Mouse (Mus musculus) limb, embryonic 14.5 days (tissue): ENCODE measurements at regions not wholly inside any gene's neighbourhood (a gene's known extent, or its start where the extent isn't known, plus 50 kb on each side); places are given as distances from the start of the nearest gene placed in this dataset.

Experiments used
- ATAC-seq: fragments of 200-750 bp; cut with Nextera tagmentation; 2 replicates; pipeline ENCODE4 v1.8.0; 2017; ENCODE audit warnings: low read depth, moderate number of reproducible peaks, moderate TSS enrichment; ENCODE audit not compliant: low FRiP score
- DNase-seq: peaks from one replicate; pipeline ENCODE4 v3.0.0-alpha.2; 2015; ENCODE audit warnings: low spot score
- H3K27ac ChIP-seq: fragments of 300-500 bp; sonication (generic); replicated peaks from 2 replicates; pipeline ENCODE4 v1.5.1; 2014; ENCODE audit warnings: low read depth, mild to moderate bottlenecking, low read length, moderate library complexity, mixed read lengths
- H3K27me3 ChIP-seq: fragments of 300-500 bp; sonication (generic); 2 replicates; pipeline ENCODE4 v1.6.1; 2014; ENCODE audit warnings: low read length, mixed read lengths; ENCODE audit not compliant: control insufficient read depth, insufficient read depth
- H3K36me3 ChIP-seq: fragments of 300-500 bp; sonication (generic); 2 replicates; pipeline ENCODE4 v1.6.1; 2014; ENCODE audit warnings: mild to moderate bottlenecking, low read length, moderate library complexity, mixed read lengths; ENCODE audit not compliant: control insufficient read depth, insufficient read depth
- H3K4me1 ChIP-seq: fragments of 300-500 bp; sonication (generic); 2 replicates; pipeline ENCODE4 v1.6.1; 2014; ENCODE audit warnings: antibody characterized with exemption, low read length, mixed read lengths; ENCODE audit not compliant: control insufficient read depth, insufficient read depth
- H3K4me2 ChIP-seq: fragments of 300-500 bp; sonication (generic); replicated peaks from 2 replicates; pipeline ENCODE4 v1.6.1; 2014; ENCODE audit warnings: low read depth, mild to moderate bottlenecking, low read length, moderate library complexity; ENCODE audit not compliant: severe bottlenecking
- H3K4me3 ChIP-seq: fragments of 300-500 bp; sonication (generic); replicated peaks from 2 replicates; pipeline ENCODE4 v1.5.1; 2014; ENCODE audit warnings: low read length
- H3K9ac ChIP-seq: fragments of 300-500 bp; sonication (generic); 2 replicates; pipeline ENCODE4 v1.6.1; 2014; ENCODE audit warnings: mild to moderate bottlenecking, low read depth, low read length, moderate library complexity; ENCODE audit not compliant: severe bottlenecking
- H3K9me3 ChIP-seq: fragments of 300-500 bp; sonication (generic); 2 replicates; pipeline ENCODE4 v1.6.1; 2016; ENCODE audit warnings: low read length; ENCODE audit not compliant: control insufficient read depth
- POLR2A ChIP-seq: fragments of 200-500 bp; IDR thresholded peaks from 2 replicates; pipeline ENCODE4 v1.8.0; 2012; ENCODE audit warnings: inconsistent platforms, mild to moderate bottlenecking, moderate library complexity, borderline replicate concordance; ENCODE audit not compliant: insufficient read depth, insufficient read length; ENCODE audit errors: extremely low read depth
- WGBS: fragments of 180-500 bp; shearing (Covaris S2); extraction: QIAGEN DNeasy Blood & Tissue Kit; methylation state at CpG from one replicate; pipeline ENCODE4 v1.1.7; 2014; 5-methylcytosine and 5-hydroxymethylcytosine counted together

DNA sequence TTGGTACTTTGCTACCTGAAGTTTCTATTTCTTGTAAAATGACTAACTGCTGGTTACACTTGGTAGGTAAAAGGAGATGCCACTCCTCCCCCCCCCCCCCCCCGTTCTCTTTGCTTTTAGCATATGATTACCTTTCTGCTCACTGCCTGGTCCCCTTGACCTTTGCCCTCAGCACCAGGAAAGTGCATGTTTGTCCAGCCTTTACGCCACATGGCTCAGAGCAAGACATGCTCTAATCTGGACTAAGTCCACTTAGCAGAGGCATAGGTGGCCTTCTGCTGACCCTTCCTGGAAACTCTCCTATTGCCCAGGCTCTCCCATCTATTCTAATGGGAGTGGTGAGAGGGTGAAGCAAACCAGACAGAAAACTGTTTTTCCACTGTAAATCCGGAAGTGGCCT is 92.4 kb upstream of the Teddm2 start:
- H3K27ac ChIP-seq = no peak overlapping the region
- 71% methylated on average over 3 of the region's 3 CpGs for WGBS
- ATAC-seq (no peak), DNase-seq (no peak)
- H3K36me3 ChIP-seq = no peaks in the 10 kb centered on the region
- no peak overlapping the region for H3K4me3 ChIP-seq
- TF ChIP-seq POLR2A = no peak
- H3K9me3 ChIP-seq = no peaks in the 10 kb centered on the region
- H3K4me1 ChIP-seq = no peaks in the 10 kb centered on the region
- H3K9ac ChIP-seq = no peak overlapping the region
- H3K27me3 ChIP-seq = no peaks in the 10 kb centered on the region
- H3K4me2 ChIP-seq = no peak overlapping the region

DNA sequence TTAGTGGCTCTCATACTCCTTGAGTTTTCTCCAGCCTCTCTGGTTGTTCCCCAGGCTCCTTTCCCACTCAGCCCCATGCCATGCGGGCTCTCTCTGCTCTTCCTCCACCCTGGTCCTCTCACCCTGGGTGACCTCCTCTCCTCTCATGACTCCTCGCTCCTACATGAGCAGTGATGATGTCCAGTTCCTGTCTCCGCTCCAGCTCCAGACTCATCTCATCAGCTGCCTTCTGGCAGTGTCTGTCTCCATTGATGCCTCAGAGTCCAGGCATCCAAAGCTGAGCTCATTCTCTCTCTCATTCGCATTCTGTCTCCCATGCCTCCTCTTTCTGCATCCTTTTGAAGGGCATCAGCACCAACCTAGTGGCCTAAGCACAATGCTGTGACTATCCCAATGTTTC is 94.8 kb upstream of the Teddm2 start:
- 91% methylated on average over 4 of the region's 4 CpGs for WGBS
- Histone ChIP-seq H3K9ac (no peak overlapping the region), H3K36me3 (no peaks in the 10 kb centered on the region), H3K9me3 (no peaks in the 10 kb centered on the region), H3K4me2 (no peak overlapping the region), H3K27ac (no peak overlapping the region), H3K4me3 (no peak overlapping the region), H3K27me3 (no peaks in the 10 kb centered on the region), H3K4me1 (no peaks in the 10 kb centered on the region)
- TF ChIP-seq POLR2A = no peak
- ATAC-seq (no peak), DNase-seq (no peak)

DNA sequence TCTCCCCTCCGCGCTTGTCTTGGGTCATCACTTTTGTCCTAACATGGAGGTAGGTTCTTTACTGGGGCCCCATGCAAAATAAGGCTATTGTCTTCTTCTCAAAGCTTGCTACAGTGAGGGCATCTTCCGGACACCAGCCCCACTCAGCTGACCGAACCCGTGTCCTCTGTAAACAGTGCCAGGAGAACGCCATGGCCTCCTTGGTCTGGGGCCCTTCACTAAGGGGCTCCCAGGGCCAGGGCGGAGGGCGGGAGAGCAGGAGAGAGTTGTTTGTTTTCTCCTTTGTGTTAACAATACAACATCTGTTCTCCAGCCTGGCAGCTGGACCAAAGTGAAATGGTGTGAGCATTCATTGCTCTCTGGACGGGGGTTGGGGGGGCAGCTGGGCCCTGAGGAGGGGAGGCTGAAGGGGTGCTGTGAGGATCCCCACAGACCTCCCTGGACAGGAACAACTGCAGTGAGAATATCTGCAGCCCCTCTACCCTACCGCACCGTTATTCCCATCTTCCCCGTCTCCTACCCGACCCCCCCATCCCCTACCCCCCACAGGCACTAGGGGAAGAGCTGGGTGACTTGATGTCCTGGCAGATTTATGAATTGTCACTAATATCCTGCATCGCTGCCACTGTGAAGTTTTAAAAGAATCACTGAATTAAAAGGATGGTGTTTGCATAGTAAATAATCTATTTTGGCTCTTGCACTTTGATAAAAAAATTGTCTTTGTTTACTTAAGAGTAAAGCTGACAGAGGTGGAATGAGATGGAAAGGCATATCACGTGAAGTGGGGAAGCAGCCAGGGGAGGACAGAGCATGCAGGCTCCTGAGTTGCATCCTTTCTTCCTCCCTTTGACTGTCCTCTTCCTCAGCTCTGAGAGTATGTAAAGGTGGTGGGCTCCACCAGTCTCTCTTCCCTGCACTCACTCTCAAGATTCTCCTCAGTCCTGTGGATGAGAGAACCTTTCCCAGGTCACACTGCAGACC is 97.5 kb upstream of the Teddm2 start:
- no peak overlapping the region for H3K4me3 ChIP-seq
- no peaks in the 10 kb centered on the region for H3K4me1 ChIP-seq
- no peaks in the 10 kb centered on the region for H3K9me3 ChIP-seq
- ATAC-seq = no peak
- H3K27me3 ChIP-seq = no peaks in the 10 kb centered on the region
- no peak overlapping the region for H3K9ac ChIP-seq
- no peak overlapping the region for H3K27ac ChIP-seq
- TF ChIP-seq POLR2A = no peak
- DNase-seq = no peak
- H3K36me3 ChIP-seq = no peaks in the 10 kb centered on the region
- H3K4me2 ChIP-seq = no peak overlapping the region
- WGBS = 73% methylated on average over 15 of the region's 15 CpGs

DNA sequence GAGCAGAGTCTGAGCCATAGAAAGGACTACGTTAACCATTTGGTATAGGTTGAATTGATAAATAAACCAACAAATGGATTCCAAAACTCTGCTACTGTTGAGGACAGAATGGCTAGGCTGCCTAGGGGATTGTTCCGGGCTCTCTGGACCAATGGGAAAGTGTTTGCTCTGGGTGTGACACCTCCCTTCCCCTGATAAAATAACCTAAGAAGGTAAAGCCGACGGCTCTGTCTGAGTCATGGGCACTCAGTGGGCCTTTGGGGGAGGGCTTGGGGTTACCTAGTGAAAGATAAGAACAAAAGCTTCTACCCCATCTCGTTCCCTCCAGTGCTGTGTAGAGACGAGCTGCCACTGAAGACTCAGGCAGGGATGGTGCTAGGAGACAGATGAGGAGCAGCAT is 99.7 kb upstream of the Teddm2 start:
- no peak overlapping the region for H3K9ac ChIP-seq
- TF ChIP-seq POLR2A = no peak
- ATAC-seq = no peak
- H3K9me3 ChIP-seq = no peaks in the 10 kb centered on the region
- no peaks in the 10 kb centered on the region for H3K4me1 ChIP-seq
- no peaks in the 10 kb centered on the region for H3K36me3 ChIP-seq
- no peaks in the 10 kb centered on the region for H3K27me3 ChIP-seq
- no peak overlapping the region for H3K4me2 ChIP-seq
- H3K27ac ChIP-seq = no peak overlapping the region
- no peak overlapping the region for H3K4me3 ChIP-seq
- WGBS = 82% methylated on average over 6 of the region's 6 CpGs
- no peak for DNase-seq

DNA sequence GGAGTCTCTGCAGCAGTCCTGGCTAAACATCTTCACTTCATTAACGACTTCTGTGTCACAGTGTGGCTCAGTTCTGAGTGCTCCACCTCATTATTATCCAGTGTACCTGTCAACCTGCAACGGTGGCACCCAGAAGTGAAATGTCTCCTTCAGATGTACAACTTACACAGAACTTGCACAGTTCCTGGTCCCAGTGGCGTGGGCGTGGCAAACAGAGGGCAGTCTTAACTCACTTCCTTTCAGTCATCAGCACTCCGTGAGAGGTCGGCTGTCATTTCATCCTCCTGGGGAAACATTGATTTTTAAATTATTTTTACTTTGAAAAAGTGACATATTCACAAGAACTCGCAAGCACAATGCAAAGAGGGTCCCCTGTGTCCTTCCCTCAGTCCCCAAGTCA is 103.6 kb upstream of the Teddm2 start:
- TF ChIP-seq POLR2A = no peak
- no peak overlapping the region for H3K4me2 ChIP-seq
- no peak overlapping the region for H3K9ac ChIP-seq
- DNase-seq = no peak
- no peaks in the 10 kb centered on the region for H3K36me3 ChIP-seq
- 80% methylated on average over 7 of the region's 7 CpGs for WGBS
- H3K4me1 ChIP-seq = 0 out of 2 replicates have a peak, but pooled peaks cover 2% of the 10 kb centered on the region
- no peak overlapping the region for H3K27ac ChIP-seq
- H3K4me3 ChIP-seq = no peak overlapping the region
- ATAC-seq = no peak
- H3K27me3 ChIP-seq = no peaks in the 10 kb centered on the region
- H3K9me3 ChIP-seq = no peaks in the 10 kb centered on the region
